Mouse (Mus musculus): ENCODE measurements around the gene Ccl2. TPM values are rescaled to one million over a fixed set of nuclear protein-coding genes. Genes with fewer than 3 reads are reported as not detected.

Gene Ccl2
- polyA plus RNA-seq, 1 experiment from 2014 or later, result 0.36 TPM

GRCm38 (mm10) chr11:82016181-82016780 is 19.1 kb upstream of the Ccl2 start:
- 81% methylated on average over 3 of the region's 3 CpGs for WGBS
- Histone ChIP-seq H3K36me3 (replicated peaks) (no peaks in the 10 kb centered on the region), H3K27ac (no peak overlapping the region), H3K4me1 (0 out of 2 replicates have a peak, but pooled peaks cover 2% of the 10 kb centered on the region), H3K9me3 (no peaks in the 10 kb centered on the region), H3K4me3 (no peak overlapping the region), H3K27me3 (ENCODE audit: poor library complexity, severe bottlenecking) (no peaks in the 10 kb centered on the region)
- no peak for DNase-seq (ENCODE audit: extremely low spot score, low spot score)

DNA sequence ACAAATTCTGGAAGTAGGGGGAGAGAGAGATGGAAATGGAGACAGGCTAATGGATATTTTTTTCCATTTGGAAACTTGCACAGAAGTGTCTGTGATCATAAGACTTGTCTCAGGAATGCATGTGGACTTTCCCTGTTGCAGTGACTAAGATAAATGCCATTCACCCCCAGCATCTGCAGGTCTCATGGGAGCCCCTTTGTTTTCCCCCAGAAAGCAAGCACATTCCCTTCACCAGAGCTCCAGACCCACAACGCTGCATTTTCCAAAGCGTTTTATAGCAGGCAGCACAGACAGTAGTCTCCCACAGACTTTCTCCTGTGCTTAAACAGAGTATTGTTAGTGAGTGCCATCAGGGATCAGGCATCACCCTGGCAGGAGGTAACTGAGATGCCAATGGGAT is 16.0 kb upstream of the Ccl2 start:
- Histone ChIP-seq H3K36me3 (replicated peaks) (no peaks in the 10 kb centered on the region), H3K4me3 (no peak overlapping the region), H3K27ac (no peak overlapping the region), H3K9me3 (no peaks in the 10 kb centered on the region), H3K4me1 (no peaks in the 10 kb centered on the region), H3K27me3 (ENCODE audit: poor library complexity, severe bottlenecking) (no peaks in the 10 kb centered on the region)
- 67% methylated on average over 2 of the region's 2 CpGs for WGBS
- no peak for DNase-seq (ENCODE audit: extremely low spot score, low spot score)

- Histone ChIP-seq H3K36me3 (replicated peaks) (no peaks in the 10 kb centered on the region), H3K4me3 (no peak overlapping the region), H3K27ac (no peak overlapping the region), H3K27me3 (ENCODE audit: poor library complexity, severe bottlenecking) (no peaks in the 10 kb centered on the region), H3K9me3 (no peaks in the 10 kb centered on the region), H3K4me1 (no peaks in the 10 kb centered on the region)
- DNase-seq (ENCODE audit: extremely low spot score, low spot score), result no peak
Measured at GRCm38 (mm10) chr11:82019793-82020192, 15.6 kb upstream of the Ccl2 start.

- 77% methylated on average over 3 of the region's 3 CpGs for WGBS
- Histone ChIP-seq H3K36me3 (replicated peaks) (no peaks in the 10 kb centered on the region), H3K4me3 (no peak overlapping the region), H3K27ac (no peak overlapping the region), H3K9me3 (no peaks in the 10 kb centered on the region), H3K27me3 (ENCODE audit: poor library complexity, severe bottlenecking) (no peaks in the 10 kb centered on the region), H3K4me1 (no peaks in the 10 kb centered on the region)
- no peak for DNase-seq (ENCODE audit: extremely low spot score, low spot score)
Measured at GRCm38 (mm10) chr11:82021406-82021805, 14.0 kb upstream of the Ccl2 start.

GRCm38 (mm10) chr11:82022504-82023056 is 12.8 kb upstream of the Ccl2 start:
- Histone ChIP-seq H3K36me3 (replicated peaks) (no peaks in the 10 kb centered on the region), H3K9me3 (no peaks in the 10 kb centered on the region), H3K27ac (no peak overlapping the region), H3K27me3 (ENCODE audit: poor library complexity, severe bottlenecking) (no peaks in the 10 kb centered on the region), H3K4me3 (no peak overlapping the region), H3K4me1 (no peaks in the 10 kb centered on the region)
- 93% methylated on average over 6 of the region's 6 CpGs for WGBS
- DNase-seq (ENCODE audit: extremely low spot score, low spot score), result no peak

DNA sequence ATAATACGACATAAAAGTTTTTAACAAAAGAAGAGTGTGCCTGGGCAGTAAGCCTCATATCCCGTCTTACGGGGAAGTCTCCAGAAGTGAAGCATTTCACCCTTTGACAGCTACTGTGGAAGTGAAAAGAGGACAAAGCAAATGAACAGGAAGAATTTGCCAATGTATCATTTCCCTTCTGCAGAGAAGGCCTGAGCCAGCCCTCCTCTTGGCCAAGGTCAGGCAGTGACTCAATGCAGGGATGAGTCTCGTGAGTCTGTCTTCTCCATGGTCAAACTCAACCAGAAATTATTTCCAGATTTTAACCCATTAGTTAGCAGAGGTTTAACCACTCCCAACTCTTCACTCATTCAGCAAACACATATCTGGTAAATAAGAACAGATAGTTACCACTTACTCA is 11.6 kb upstream of the Ccl2 start:
- WGBS, result 81% methylated on average over 4 of the region's 4 CpGs
- no peaks in the 10 kb centered on the region for H3K9me3 ChIP-seq

GRCm38 (mm10) chr11:82030171-82030570 is 5.2 kb upstream of the Ccl2 start:
- H3K4me3 ChIP-seq, result no peak overlapping the region
- H3K27ac ChIP-seq, result no peak overlapping the region
- H3K9me3 ChIP-seq, result no peaks in the 10 kb centered on the region
- peaks cover 5% of the 10 kb centered on the region; the same call in 1 of the 2 replicates for H3K4me1 ChIP-seq
- H3K27me3 ChIP-seq (ENCODE audit: poor library complexity, severe bottlenecking), result no peaks in the 10 kb centered on the region
- DNase-seq (ENCODE audit: extremely low spot score, low spot score), result no peak
- 76% methylated on average over 2 of the region's 2 CpGs for WGBS
- H3K36me3 ChIP-seq (replicated peaks), result no peaks in the 10 kb centered on the region

More for the DNA sequence above, 11.6 kb upstream of the Ccl2 start:
- no peaks in the 10 kb centered on the region for H3K36me3 ChIP-seq (replicated peaks)
- DNase-seq (ENCODE audit: extremely low spot score, low spot score), result no peak
- no peak overlapping the region for H3K4me3 ChIP-seq
- no peaks in the 10 kb centered on the region for H3K4me1 ChIP-seq
- H3K27ac ChIP-seq, result no peak overlapping the region
- no peaks in the 10 kb centered on the region for H3K27me3 ChIP-seq (ENCODE audit: poor library complexity, severe bottlenecking)

DNA sequence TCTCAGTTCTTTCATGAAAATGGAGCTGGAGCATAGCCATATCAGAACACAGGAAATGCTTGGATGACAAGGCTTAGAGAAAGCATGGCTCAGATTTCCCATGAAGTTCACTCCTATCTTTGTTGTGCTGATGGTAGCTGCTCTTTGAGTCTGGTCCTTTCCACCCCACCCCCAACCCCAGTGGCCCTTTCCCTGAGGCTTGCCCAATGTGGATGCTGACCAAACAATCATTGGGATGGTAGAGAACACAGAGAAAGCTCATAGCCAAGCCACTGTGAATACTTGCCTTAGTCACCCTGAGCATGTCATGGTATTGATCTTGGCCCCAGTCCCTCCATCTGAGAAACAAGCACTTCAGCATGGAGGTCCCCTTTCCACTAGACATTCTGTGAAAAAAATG is 3.2 kb upstream of the Ccl2 start:
- no peak for DNase-seq (ENCODE audit: extremely low spot score, low spot score)
- Histone ChIP-seq H3K4me3 (no peak overlapping the region), H3K27me3 (ENCODE audit: poor library complexity, severe bottlenecking) (no peaks in the 10 kb centered on the region), H3K4me1 (peaks cover 9% of the 10 kb centered on the region; the same call in 1 of the 2 replicates), H3K36me3 (replicated peaks) (no peaks in the 10 kb centered on the region), H3K27ac (no peak overlapping the region), H3K9me3 (no peaks in the 10 kb centered on the region)

DNA sequence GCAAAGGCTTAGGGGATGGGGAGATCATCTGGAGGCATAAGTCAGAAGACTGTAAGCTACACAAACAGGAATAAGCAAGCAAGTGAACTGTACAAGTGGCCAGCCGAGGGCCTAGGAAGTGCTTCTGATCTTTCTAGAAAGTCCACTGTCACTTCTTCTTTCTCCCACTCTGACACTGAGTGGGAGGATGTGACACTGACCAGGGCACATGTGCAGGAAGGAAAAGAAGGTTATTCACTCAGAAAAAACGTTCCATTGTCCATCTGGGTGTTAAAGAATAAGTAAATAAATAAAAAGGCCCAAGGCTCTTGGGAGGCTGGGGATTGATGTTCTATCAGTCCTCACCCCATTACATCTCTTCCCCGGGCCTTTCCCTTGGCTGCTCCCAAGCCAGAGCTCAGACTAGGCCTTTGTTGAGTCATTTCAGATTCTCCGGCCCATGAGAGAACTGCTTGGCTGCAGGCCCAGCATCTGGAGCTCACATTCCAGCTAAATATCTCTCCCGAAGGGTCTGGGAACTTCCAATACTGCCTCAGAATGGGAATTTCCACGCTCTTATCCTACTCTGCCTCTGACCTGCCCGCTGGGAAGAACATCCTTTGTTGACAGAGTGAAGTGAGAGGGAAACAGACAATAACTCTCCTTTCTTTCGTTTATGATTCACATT is 2.6 kb upstream of the Ccl2 start:
- no peaks in the 10 kb centered on the region for H3K36me3 ChIP-seq (replicated peaks)
- no peaks in the 10 kb centered on the region for H3K9me3 ChIP-seq
- 68% methylated on average over 8 of the region's 8 CpGs for WGBS
- no peaks in the 10 kb centered on the region for H3K27me3 ChIP-seq (ENCODE audit: poor library complexity, severe bottlenecking)
- 0 out of 2 replicates have a peak overlapping the region, but pooled peaks have one; percentile 1 for H3K27ac ChIP-seq
- no peak for DNase-seq (ENCODE audit: extremely low spot score, low spot score)
- no peak overlapping the region for H3K4me3 ChIP-seq
- peaks cover 9% of the 10 kb centered on the region; the same call in 1 of the 2 replicates for H3K4me1 ChIP-seq

DNA sequence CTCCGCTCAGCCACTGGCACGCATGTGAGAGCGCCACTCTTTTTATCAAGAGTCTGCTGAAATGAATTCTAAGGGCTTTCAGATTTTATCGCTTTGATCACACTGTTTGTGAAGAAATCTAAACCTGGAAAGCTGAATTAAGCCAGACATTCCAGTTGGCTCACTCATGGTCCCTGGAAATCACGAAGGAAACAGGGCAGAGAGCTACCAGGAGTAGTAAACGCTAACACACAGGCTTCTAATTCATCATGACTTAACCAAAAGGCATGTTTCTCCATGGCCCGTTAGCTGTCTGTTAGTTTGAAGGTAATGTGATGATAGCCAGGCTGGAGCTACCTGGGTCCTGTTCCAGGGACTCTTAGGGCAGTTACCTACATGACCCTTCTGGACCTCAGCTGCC is 925 bp upstream of the Ccl2 start:
- Histone ChIP-seq H3K4me1 (peaks cover 9% of the 10 kb centered on the region; the same call in 1 of the 2 replicates), H3K4me3 (no peak overlapping the region), H3K27me3 (ENCODE audit: poor library complexity, severe bottlenecking) (no peaks in the 10 kb centered on the region), H3K9me3 (no peaks in the 10 kb centered on the region), H3K27ac (no peak overlapping the region), H3K36me3 (replicated peaks) (no peaks in the 10 kb centered on the region)
- DNase-seq (ENCODE audit: extremely low spot score, low spot score), result no peak
- 94% methylated on average over 7 of the region's 7 CpGs for WGBS

GRCm38 (mm10) chr11:82035857-82036256 is 486 bp downstream of the Ccl2 start:
- no peak overlapping the region for H3K27ac ChIP-seq
- WGBS, result 79% methylated on average over 2 of the region's 2 CpGs
- H3K27me3 ChIP-seq (ENCODE audit: poor library complexity, severe bottlenecking), result no peaks in the 10 kb centered on the region
- peaks cover 9% of the 10 kb centered on the region; the same call in 1 of the 2 replicates for H3K4me1 ChIP-seq
- H3K9me3 ChIP-seq, result no peaks in the 10 kb centered on the region
- H3K4me3 ChIP-seq, result no peak overlapping the region
- no peaks in the 10 kb centered on the region for H3K36me3 ChIP-seq (replicated peaks)
- no peak for DNase-seq (ENCODE audit: extremely low spot score, low spot score)

- Histone ChIP-seq H3K4me3 (no peak within 1 kb of the TSS), H3K9me3 (no peaks in the 10 kb centered on the region), H3K27ac (no peak within 1 kb of the TSS), H3K4me1 (0 out of 2 replicates have a peak, but pooled peaks cover 5% of the 10 kb centered on the region), H3K27me3 (ENCODE audit: poor library complexity, severe bottlenecking) (no peaks in the 10 kb centered on the region), H3K36me3 (replicated peaks) (no peaks in the 10 kb centered on the region)
- WGBS, result 65% methylated on average over 2 of the region's 2 CpGs
- DNase-seq (ENCODE audit: extremely low spot score, low spot score), result no peak
Measured at GRCm38 (mm10) chr11:82038535-82038934, 3.2 kb downstream of the Ccl2 start, which contains the start of gene Gm17268. TSS of gene Gm17268 (minus strand) at chr11:82038562.

DNA sequence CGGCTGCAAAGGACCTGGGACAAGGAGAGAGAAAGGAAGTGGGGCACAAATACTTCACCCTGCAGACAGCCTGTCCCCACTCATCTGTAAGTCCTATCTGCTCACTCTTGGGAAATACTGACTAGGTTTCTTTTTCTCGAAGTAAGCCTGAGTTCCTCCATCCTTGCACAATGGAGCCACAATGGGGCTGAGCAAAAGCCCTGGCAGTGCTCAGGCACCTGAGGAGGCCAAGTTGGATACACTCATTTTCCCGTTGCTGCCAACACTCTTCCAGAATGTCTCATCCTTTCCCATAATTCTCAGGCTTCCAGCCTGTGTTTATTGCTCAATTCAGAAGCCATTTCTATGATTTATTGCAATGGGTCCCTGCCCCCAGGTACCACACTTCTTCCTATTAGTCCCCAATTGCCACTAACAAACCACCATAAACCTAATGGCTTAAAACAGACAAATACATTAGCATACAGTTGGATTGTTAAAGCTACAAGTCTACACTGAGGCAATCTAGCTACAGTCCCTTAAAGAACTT is 3.8 kb downstream of the Ccl2 start:
- H3K4me1 ChIP-seq, result 0 out of 2 replicates have a peak, but pooled peaks cover 5% of the 10 kb centered on the region
- 78% methylated on average over 3 of the region's 3 CpGs for WGBS
- no peak overlapping the region for H3K4me3 ChIP-seq
- no peaks in the 10 kb centered on the region for H3K9me3 ChIP-seq
- no peak overlapping the region for H3K27ac ChIP-seq
- H3K36me3 ChIP-seq (replicated peaks), result no peaks in the 10 kb centered on the region
- no peak for DNase-seq (ENCODE audit: extremely low spot score, low spot score)
- no peaks in the 10 kb centered on the region for H3K27me3 ChIP-seq (ENCODE audit: poor library complexity, severe bottlenecking)
